Mouse (Mus musculus) skeletal muscle tissue, adult 2 months (tissue): ENCODE measurements around the gene Gm340.

Experiments used
- DNase-seq: peaks from one replicate; pipeline ENCODE4 v3.0.0-alpha.2; 2012; ENCODE audit warnings: low read depth, low spot score

Gm340 gene

DNA sequence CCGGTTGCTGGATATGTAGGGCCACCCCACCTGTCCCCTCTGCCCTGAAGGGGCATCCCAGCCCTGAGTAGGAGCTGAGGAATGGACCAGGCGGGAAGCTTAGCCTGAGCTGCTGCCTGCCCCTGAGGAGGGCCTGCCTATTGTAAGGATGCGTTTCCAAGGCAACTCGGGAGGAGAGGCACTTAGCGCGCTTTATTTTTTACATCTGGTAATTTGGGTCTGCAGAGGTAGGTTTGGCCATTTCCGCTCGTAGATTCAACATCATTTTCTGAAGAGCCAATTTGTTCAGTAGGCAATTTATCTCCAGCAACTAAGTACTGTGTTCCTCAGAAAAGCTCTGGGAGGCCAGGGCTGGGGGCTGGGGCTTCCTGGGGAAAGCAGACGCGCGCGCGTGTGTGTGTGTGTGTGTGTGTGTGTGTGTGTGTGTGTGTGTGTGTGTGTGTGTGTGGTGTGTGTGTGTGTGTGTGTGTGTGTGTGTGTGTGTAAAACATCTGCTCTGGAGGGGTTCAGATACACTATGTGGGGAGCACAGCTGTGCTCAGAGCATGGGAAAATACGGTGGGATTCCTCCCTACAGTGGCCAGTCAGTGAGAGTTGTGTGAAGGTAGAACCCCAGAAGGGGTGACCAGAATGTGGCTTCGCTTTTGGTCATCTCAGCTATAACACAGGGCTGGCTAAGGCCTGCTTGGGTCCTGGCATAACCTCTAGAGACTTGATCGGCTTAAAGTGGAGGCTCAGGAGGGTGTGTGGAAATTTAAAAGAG lies 31.3 kb downstream of the Gm340 start:
- DNase-seq = no peak

DNA sequence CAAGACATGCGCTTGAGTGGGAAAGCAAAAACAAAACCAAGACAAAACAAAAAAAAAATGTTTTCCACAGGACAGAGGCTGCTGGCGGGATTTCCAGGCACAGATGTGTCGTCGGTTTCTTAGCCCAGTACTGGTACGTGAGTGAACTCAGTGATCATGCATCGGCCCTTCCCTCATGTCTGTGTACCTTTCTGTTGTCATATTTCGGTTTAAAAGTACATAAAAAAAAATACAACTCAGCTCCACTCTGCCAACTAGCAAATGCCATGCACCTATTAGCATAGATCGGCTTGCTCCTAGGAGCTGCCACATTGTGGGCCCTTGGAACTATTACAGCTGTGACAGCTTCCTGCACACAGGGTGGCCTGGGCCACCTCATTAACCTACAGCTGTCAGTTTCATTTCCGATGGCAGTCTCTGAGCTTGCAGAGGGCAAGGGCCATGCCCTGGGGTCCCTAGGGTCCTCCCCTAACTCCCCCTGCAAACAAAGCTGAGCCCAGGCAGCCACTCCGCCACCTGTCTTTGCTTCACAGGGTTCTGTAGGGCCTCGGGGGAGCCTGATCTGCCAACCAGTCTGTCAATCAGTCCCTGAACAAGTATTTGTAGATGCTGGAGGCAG lies 33.5 kb downstream of the Gm340 start:
- DNase-seq = no peak

- DNase-seq = no peak
These were observed 34.1 kb downstream of the Gm340 start for GRCm38 (mm10) chr19:41616274-41616673.

GRCm38 (mm10) chr19:41617102-41617501 lies 34.9 kb downstream of the Gm340 start:
- DNase-seq = no peak

DNA sequence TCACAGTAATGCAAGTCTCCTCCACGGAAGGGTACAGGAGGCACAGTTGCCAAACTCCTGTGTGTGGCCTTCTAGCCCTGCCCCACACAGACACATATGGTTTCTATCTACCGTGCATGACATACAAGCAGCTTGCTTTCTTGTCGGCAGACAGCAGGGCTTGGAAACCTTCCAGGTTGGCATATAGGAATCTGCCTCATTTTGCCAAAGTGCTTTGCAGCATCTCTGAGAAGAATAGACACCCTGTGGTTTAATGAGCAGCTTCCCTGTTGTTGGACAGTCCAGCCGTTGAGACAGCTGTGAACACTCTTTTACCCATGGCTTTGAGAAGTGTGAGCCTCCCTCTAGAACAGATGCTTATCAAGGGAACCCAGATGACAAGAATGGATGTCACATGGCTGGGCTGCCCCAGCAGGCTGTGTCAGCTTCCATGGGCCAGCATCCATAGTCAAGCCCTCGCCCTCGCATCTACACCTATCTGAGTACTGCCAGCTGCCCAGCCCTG lies 36.0 kb downstream of the Gm340 start:
- no peak for DNase-seq

- DNase-seq = peak; percentile 87
These were observed 36.7 kb downstream of the Gm340 start for GRCm38 (mm10) chr19:41618771-41619385.

- DNase-seq = peak; percentile 89
These were observed 38.4 kb downstream of the Gm340 start for GRCm38 (mm10) chr19:41620366-41621092.

DNA sequence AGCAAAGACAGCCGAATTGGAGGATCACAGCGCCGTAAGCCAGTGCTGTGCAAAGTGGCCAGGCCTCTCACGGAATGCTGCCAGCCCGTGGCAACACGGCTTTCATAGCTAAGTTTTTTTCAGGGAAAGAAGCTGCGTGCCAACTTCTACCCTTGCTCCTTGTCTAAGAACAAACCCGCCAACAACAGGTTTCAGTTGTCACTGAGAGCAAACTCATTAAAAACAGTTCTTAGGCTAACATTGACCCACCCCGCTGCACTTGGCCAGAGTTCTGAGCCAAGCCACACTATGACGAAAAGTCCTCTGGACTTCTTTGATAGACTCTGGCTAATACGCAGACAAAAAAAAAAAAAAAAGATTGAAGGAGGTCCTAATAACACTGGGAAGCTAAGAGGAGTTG lies 46.8 kb downstream of the Gm340 start:
- DNase-seq = no peak

GRCm38 (mm10) chr19:41629532-41629931 lies 47.4 kb downstream of the Gm340 start:
- no peak for DNase-seq

DNA sequence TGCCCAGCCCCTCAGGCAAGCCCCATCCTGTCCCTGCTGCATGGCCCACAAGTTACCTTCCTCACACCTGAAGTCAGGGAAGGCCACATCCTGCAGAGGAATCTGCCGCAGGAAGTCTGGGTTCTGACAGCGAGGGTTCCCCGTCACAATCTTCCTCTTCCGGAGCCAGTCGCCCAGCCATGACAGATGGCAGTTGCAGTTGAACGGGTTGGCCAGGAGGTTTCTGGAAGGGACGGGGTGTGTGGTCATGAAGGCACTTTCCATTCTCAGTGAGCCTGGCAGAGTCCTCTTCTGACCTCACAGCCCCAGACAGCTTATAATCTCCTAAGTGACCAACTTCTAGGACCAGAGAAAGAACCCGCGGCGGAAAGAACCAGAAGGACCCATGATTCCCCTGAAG lies 51.9 kb downstream of the Gm340 start:
- no peak for DNase-seq

GRCm38 (mm10) chr19:41634999-41635398 lies 52.8 kb downstream of the Gm340 start:
- no peak for DNase-seq
